Mouse (Mus musculus) gastrocnemius, adult 8-10 months (tissue): ENCODE measurements around the gene Ube2cbp. TPM values are rescaled to one million over a fixed set of nuclear protein-coding genes. Genes with fewer than 3 reads are reported as not detected.

Experiments
- DNase-seq, 2 experiments: peaks; one replicate each; pipeline ENCODE4 v3.0.0; 2022; ENCODE audit warnings: low spot score in 2 of 2
- total RNA-seq, 4 experiments: library from RNA; stranded (reverse); gene quantifications; 2 replicates each; pipeline ENCODE4 v1.2.4; 2022

Gene Ube2cbp
- total RNA-seq, 4 experiments from 2014 or later, result 3.2 to 5.8 (median 3.7) TPM

GRCm38 (mm10) chr9:86324772-86325171, 140.0 kb downstream of the Ube2cbp start:
- no peak for DNase-seq

GRCm38 (mm10) chr9:86319516-86320140, 145.1 kb downstream of the Ube2cbp start:
- DNase-seq, result no peak

DNA sequence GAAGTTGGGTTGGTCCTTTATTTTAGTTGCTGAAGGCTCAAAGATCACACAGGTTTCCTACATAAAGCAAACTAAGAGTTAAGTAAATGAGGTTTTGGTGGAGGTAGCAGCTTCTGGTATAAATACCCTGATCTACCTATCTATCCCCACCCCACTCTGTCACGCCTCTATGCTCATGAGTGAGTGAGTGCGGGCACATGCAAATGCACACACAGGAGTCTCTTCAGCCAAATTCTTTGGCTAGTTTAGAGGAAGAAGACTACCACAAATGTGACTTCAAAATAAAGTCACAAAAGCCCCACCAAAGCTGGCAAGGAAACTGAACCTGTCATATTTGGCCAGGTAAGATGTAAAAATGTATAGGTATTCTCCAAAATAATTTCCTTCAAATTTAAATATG, 149.1 kb downstream of the Ube2cbp start:
- DNase-seq, result no peak

DNA sequence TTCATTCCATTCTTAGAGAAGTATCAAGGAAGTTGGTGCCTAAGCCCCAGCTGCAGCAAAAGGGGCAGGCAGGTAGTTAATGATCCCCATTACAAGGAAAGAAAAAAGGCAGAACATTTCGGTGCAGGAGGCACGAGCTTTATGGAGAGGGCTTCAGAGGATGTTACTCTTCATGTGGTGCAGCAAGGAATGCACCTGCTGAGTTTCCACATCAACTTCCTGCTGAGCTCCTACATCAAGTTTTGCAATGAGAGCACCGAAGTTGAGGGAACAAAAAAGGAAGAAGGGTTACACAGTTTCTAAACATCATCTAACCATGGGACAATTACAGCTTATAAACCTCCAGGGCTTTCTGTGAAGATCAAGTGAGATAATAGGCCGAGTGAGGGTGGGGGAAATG, 156.1 kb downstream of the Ube2cbp start:
- DNase-seq, result no peak

DNA sequence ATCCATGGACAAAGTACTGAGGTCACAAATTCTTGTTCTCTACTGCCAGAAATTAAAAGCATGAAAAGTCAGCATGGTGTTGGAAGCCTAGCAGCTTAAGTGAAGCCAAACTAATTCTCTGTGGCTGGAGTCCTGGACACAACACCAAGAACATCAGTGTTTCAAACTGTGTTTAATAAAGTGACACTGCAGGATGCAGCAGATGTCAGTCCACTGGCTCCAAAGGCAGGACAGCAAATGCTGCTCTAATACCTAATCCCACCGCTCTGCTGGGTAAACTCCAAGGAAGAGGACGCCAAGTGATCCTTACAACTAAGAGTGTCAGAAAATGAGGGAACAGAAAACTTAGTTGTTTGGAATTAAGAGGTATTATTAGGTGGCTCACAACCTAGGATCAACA, 158.2 kb downstream of the Ube2cbp start:
- DNase-seq, result no peak

DNA sequence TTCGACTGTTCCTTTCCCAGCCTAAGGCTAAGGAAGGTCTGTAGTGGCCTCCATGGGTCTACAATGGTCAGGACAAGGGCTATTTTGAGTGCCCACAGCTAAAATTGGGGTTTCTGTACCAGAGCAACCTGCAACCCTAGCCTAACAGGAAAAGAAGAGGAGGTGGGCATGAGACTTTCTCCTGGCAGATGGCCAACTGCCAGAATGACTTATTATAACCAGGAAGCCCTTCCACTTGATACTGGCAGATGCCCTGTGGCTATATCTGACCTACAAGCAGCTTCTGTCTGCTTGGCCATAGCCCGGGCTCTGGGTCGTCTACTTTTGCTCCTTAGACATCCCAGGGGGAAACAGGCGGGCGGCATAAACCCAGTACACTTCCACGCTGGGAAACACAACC, 163.3 kb downstream of the Ube2cbp start:
- DNase-seq, result no peak

DNA sequence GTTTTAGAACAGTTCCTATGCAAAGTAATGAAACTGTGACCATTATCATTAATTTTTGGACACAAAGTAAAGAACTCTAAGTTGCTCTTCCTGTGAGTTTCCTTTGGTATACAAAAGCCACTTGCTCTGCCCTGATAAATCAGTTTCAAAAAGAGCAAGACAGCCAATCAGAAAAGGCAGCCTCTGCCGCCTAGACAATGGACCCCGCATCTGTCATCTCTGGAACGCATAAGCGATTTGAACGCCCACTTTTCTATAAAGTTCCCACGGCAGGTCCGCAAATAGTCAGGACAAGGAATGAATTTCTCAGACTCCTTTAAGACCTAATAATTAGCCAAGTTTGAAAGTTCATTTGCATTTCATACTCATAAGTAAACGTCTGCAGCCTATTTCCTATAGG, 166.2 kb downstream of the Ube2cbp start:
- DNase-seq, result no peak

- no peak for DNase-seq
These were observed 166.6 kb downstream of the Ube2cbp start for GRCm38 (mm10) chr9:86298131-86298530.

- no peak for DNase-seq
These were observed 167.8 kb downstream of the Ube2cbp start for GRCm38 (mm10) chr9:86296683-86297638.

DNA sequence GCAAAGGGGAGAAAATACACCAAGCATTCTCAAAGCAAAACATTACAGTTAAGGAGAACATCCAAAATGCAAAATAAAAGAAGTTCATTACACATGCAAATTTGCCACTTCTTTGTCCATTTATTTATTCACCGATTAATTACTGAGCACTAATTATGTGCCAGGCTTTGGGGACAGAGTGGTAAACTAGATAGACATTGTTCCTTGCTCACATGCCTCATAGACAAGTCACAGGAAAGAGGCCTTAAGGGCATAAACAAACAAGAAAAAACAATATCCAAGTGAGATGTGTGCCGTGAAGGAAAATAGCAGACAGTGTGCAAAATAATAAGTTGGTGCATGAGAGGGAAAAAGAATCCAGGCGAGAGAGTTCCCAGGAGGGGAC, 177.2 kb downstream of the Ube2cbp start:
- DNase-seq, result no peak

DNA sequence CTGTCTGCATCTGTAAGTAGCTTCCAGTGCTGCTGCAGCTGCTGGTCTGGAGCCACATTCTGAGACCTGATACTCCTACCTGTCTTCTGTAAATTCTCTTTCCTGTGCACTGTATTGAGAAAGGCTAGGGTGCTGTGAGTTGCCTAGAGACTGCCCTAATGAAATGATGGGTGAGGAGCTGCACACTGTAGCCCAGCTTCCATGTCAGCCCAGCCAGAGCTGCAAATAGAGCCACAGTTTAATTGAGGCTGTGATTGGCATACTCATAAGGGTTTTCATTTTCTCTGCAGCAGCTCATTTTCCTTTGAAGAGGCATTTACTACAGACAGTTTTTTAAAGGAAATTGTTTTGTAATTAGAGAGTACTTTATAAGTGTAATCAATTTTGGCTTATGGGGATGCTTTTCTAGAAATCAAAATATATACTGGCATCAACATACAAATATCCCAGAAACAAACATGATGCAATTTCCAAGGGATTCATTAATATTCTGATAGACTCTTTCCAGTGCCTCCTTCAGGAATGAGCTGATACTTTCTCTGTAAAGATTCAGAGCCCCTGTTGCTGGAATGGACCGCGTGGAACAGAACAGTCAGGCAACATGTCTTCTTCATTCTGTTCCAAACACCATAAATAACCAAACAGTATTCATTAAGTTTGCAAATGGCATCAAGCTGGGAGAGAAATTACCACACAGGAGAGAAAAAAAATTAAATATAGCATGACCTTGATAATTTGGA, 177.8 kb downstream of the Ube2cbp start:
- DNase-seq, result no peak

GRCm38 (mm10) chr9:86282555-86282954, 182.2 kb downstream of the Ube2cbp start:
- no peak for DNase-seq

DNA sequence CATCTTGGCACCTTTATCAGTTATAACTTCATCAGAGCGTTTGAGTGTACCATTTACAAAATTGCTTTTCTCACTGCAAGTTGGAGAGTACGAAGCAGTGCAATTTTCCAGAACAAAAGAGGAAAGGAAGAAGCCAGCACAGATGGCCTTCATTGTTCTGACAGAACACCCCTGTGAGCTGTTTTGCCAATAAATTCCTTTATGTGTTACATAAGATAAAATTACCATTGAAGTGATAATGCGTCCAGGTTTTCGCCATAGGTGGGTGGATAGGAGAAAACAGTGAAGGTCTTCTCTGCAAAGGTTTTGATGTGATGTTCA, 183.6 kb downstream of the Ube2cbp start:
- DNase-seq, result no peak

DNA sequence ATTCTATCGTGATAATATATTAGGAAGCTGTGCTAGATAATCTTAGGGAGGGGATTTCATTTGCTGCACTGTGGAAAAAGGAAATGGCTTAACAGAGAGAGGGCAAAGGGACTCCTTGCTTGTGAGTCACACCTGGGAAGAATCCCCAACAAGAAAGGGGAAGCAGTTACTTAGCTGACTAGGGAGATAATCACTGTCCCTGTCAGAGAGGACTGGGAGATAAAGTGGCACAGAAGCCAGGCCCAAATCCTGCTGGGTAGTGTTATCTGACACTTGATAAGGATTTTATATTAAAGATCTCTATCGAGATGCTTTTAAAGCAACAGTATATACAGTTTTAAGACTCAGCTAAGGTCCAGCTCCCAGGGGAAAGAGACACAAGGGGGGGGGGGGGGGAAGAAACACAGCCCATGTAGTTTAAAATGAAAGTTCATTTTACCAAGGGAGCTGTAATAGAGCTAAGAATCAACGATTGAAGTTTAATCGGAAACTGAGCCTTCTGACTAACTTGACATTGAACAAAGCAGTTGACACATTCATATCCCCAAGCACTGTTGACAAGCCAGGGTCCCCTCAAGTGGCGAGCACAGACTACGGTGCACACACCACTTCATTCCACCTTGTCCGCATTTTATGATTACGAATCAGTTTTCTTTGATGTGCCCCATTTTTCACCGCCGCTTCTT, 184.1 kb downstream of the Ube2cbp start:
- no peak for DNase-seq

DNA sequence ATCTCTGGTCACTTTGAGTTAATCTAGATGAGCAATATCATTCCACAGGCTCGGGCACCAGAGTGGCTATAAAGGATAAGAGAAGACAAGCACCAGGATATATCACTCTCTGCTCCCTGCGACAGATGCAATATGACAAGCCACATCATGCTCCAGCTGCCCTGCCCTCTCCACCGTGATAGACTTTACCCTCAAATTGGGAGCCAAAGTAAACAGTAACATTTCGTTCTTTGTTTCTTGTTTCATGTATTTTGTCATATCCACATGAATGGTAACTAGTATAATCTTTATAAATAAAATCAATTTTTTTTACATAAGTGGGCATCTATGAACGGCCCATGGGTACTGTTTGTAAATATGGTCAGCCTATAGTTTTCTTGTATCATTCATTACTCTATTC, 195.2 kb downstream of the Ube2cbp start:
- no peak for DNase-seq

- no peak for DNase-seq
These were observed 198.1 kb downstream of the Ube2cbp start for GRCm38 (mm10) chr9:86266658-86267057.

Other genes starting within 250 kb of the Ube2cbp start
- gene Dop1a, start 2.2 kb upstream of the Ube2cbp start, total RNA-seq, result 10 to 100 TPM in 2 of 4 experiments, 1 to 10 TPM in 2; 8.0 to 11.6 (median 10.0) TPM
- 1 to 10 TPM; 3.5 to 5.3 (median 4.0) TPM for gene Pgm3, start 106.9 kb upstream of the Ube2cbp start, total RNA-seq
- under 1 TPM in 2 of 4 experiments, not detected in 2; 0.22 to 0.36 TPM for gene Rwdd2a, start 107.0 kb upstream of the Ube2cbp start, total RNA-seq
- 100 to 1,000 TPM; 184 to 320 (median 228) TPM for gene Me1, start 231.0 kb upstream of the Ube2cbp start, total RNA-seq